Mouse (Mus musculus) gastrocnemius, postnatal 25 days (tissue): ENCODE results near the gene Stmn1. TPM values are rescaled to one million over a fixed set of nuclear protein-coding genes. Genes with fewer than 3 reads are reported as not detected.

ENCODE experiments used
- DNase-seq: peaks from one replicate; pipeline ENCODE4 v3.0.0; 2022
- microRNA-seq, 2 experiments: library from miRNA; unstranded; fragments of <30 nt; microRNA quantifications; one replicate each; pipeline ENCODE4 v1.2.0; 2021; ENCODE audit warnings: borderline replicate concordance in 2 of 2
- total RNA-seq, 2 experiments: library from RNA; stranded (reverse); gene quantifications; 1 replicate in 1 of 2; 2 replicates in 1 of 2; pipeline ENCODE4 v1.2.3; 2021

The Stmn1 gene
- total RNA-seq, 2 experiments from 2014 or later: 6.9 to 10.6 TPM

- DNase-seq: no peak
Measured at GRCm38 (mm10) chr4:134514309-134514930, 46.3 kb downstream of the Stmn1 start.

DNA sequence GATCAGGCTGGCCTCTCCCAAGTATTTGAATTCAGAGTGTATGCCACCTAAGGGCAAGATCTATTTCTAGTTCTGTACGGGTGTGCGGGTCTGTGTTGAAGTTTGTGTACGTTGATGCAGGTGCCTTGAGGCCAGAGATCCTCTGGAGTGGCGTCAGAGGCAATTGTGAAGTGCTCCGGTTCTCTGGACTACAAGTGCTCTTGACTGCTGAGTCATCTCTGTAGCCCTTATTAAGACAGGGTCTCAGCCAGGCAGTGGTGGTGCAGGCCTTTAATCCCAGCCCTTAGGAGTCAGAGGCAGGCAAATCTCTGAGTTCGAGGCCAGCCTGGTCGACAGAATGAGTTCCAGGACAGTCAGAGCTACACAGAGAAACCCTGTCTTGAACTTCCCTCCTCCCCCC is 47.5 kb downstream of the Stmn1 start:
- DNase-seq: no peak

GRCm38 (mm10) chr4:134516981-134517380 is 48.9 kb downstream of the Stmn1 start:
- peak; percentile 44 for DNase-seq

- no peak for DNase-seq
Measured at GRCm38 (mm10) chr4:134517719-134518118, 49.6 kb downstream of the Stmn1 start.

- DNase-seq: no peak
Measured at GRCm38 (mm10) chr4:134518541-134518940, 50.4 kb downstream of the Stmn1 start.

DNA sequence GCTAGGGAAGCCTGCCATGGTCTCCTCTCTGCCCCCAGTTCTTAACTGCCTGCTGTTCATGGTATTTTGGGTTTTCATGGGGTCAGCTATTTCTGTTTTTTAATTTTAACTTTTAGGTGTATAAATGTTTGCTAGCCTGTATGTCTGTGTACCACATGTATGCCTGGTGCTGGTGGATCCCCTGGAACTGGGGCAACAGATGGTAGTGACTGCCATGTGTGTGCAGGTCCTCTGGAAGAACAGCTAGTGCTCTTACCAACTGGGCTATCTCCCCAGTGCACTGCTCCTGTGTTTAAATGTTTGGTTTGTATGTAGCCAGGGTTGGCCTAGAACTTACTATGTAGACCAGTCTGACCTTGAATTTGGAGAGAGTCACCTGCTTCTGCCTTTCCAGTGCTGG is 51.2 kb downstream of the Stmn1 start:
- DNase-seq: no peak

Small RNA genes lying within 50 kb of the gene (microRNA-seq; reads per million reads assigned to microRNA genes)
- 0 to 1.1 reads per million in 2 experiments for gene Gm23634

Other genes with a start within 250 kb of the Stmn1 start
- 1 to 10 TPM; 1.2 to 1.4 TPM for gene Catsper4, start 240.9 kb upstream of the Stmn1 start, total RNA-seq
- gene Cnksr1, start 229.9 kb upstream of the Stmn1 start, total RNA-seq: 10 to 100 TPM; 22.8 to 32.8 TPM
- gene E130218I03Rik, start 224.7 kb upstream of the Stmn1 start, total RNA-seq: not detected
- 1 to 10 TPM; 3.3 to 4.4 TPM for gene Zfp593, start 222.7 kb upstream of the Stmn1 start, total RNA-seq
- not detected for gene Gm30191, start 221.4 kb upstream of the Stmn1 start, total RNA-seq
- 1 to 10 TPM; 3.4 TPM for gene Grrp1, start 214.2 kb upstream of the Stmn1 start, total RNA-seq
- 1 to 10 TPM; 2.3 to 3.8 TPM for gene Pdik1l, start 180.4 kb upstream of the Stmn1 start, total RNA-seq
- 100 to 1,000 TPM; 113 to 253 TPM for gene Trim63, start 153.2 kb upstream of the Stmn1 start, total RNA-seq
- 1 to 10 TPM; 1.4 to 7.2 TPM for gene Slc30a2, start 125.1 kb upstream of the Stmn1 start, total RNA-seq
- gene Extl1, start 84.5 kb upstream of the Stmn1 start, total RNA-seq: 10 to 100 TPM; 25.5 to 29.2 TPM
- 1 to 10 TPM; 3.2 TPM for gene Pafah2, start 72.0 kb upstream of the Stmn1 start, total RNA-seq
- gene Paqr7, start 28.4 kb downstream of the Stmn1 start, total RNA-seq: 1 to 10 TPM; 2.3 to 4.9 TPM
- not detected for gene Aunip, start 42.7 kb downstream of the Stmn1 start, total RNA-seq
- gene Mtfr1l, start 67.1 kb downstream of the Stmn1 start, total RNA-seq: 100 to 1,000 TPM; 120 to 122 TPM
- 1 to 10 TPM; 6.5 to 7.2 TPM for gene Selenon, start 83.8 kb downstream of the Stmn1 start, total RNA-seq
- 1 to 10 TPM; 4.1 to 5.1 TPM for gene Man1c1, start 236.0 kb downstream of the Stmn1 start, total RNA-seq